Mouse (Mus musculus) bone marrow, adult 2 months (tissue): Measurements from ENCODE around the gene Nxt1.

Experiments
- CTCF ChIP-seq: fragments of 200-500 bp; IDR thresholded peaks from 2 replicates; pipeline ENCODE4 v1.5.1; 2011; ENCODE audit warnings: low read length, control low read depth; ENCODE audit not compliant: control insufficient read depth, insufficient read depth
- POLR2A ChIP-seq: fragments of 200-500 bp; IDR thresholded peaks from 2 replicates; pipeline ENCODE4 v1.6.1; 2011; ENCODE audit warnings: low read depth, mild to moderate bottlenecking, control low read depth, low read length, borderline replicate concordance; ENCODE audit not compliant: control insufficient read depth

DNA sequence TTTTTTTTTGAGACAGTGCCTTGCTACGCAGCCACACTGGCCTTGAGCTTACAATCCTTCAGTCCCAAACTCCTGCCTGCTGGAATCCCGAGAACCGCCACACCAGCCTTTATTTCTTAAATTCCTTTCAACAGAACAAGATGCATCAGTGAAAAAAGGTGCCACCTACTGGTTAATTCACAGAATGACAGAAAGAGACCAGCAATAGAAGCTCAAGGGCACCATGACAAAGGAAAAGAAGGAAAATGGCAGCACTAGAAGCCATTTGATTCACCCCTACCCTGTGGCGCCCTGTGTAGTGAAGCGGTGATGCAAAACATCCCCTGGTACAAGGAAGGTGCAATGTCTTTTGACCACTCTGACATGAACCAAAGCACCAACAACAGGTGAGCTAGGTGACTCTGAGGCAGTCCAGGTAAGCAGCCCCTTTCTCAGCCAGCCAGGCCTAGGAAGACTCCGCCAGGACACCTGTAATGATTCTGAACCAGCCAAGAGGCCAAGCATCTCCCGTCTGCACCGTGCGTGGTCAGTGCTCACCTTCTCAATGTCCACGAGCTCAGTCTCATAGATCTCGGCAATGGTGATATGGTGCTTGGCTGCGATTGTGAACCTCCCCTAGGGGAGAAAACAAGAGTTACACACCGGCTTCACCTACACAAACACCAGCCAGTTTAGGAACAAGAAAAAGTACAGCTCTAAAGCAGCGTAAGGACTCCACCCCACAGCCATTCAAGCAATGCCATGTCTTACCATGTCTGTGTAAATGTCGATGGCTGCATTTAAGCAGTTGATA is 34.2 kb downstream of the Nxt1 start:
- TF ChIP-seq CTCF (no peak), POLR2A (no peak)
